Mouse (Mus musculus) forebrain, embryonic 12.5 days (tissue): ENCODE measurements at regions not wholly inside any gene's neighbourhood (a gene's known extent, or its start where the extent isn't known, plus 50 kb on each side); places are given as distances from the start of the nearest gene placed in this dataset.
A peak's percentile ranks its signal among the peaks of the same experiment; 100 is the strongest.

ENCODE experiments used
- ATAC-seq: fragments of 200-750 bp; cut with Nextera tagmentation; 2 replicates; pipeline ENCODE4 v1.8.0; 2017; ENCODE audit warnings: moderate TSS enrichment; ENCODE audit not compliant: low FRiP score
- H3K27ac ChIP-seq: fragments of 300-500 bp; sonication (generic); 2 replicates; pipeline ENCODE4 v1.5.1; 2016; ENCODE audit warnings: mild to moderate bottlenecking
- H3K27me3 ChIP-seq: fragments of 300-500 bp; sonication (generic); 2 replicates; pipeline ENCODE4 v1.6.1; 2016; ENCODE audit warnings: mild to moderate bottlenecking
- H3K36me3 ChIP-seq: fragments of 300-500 bp; sonication (generic); replicated peaks from 2 replicates; pipeline ENCODE4 v1.6.1; 2016; ENCODE audit warnings: mild to moderate bottlenecking
- H3K4me1 ChIP-seq: fragments of 300-500 bp; sonication (generic); 2 replicates; pipeline ENCODE4 v1.6.1; 2016
- H3K4me2 ChIP-seq: fragments of 300-500 bp; sonication (generic); 2 replicates; pipeline ENCODE4 v1.6.1; 2016; ENCODE audit warnings: mild to moderate bottlenecking, moderate library complexity
- H3K4me3 ChIP-seq: fragments of 300-500 bp; sonication (generic); replicated peaks from 2 replicates; pipeline ENCODE4 v1.5.1; 2016; ENCODE audit warnings: mild to moderate bottlenecking
- H3K9ac ChIP-seq: fragments of 300-500 bp; sonication (generic); 2 replicates; pipeline ENCODE4 v1.6.1; 2016; ENCODE audit warnings: mild to moderate bottlenecking
- H3K9me3 ChIP-seq: fragments of 300-500 bp; sonication (generic); 2 replicates; pipeline ENCODE4 v1.6.1; 2016
- WGBS: fragments of 180-500 bp; shearing (Covaris S2); methylation state at CpG from one replicate; pipeline ENCODE4 v1.1.7; 2016; 5-methylcytosine and 5-hydroxymethylcytosine counted together

DNA sequence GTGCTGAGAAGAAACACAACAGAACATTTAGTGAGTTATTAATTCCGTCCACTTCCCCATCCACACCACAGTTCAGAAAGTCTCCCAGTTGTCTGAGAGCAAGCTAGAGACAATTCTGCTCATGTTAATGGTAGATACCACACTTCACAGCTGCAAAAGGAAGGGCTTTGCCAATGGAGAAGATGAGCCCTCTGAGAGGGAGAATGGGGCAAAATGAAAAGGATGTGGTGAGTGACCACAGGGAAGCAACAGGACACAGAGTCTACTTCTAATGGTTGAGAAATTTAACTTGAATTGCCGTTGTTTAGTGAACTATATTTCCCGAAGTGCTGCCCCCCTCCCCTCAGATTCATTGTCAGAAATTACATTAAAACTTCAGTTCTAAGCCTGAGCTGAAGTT, 582.7 kb downstream of the Lmo4 start:
- no peak overlapping the region for H3K4me3 ChIP-seq
- no peak overlapping the region for H3K27ac ChIP-seq
- ATAC-seq = no peak
- no peak overlapping the region for H3K9ac ChIP-seq
- H3K9me3 ChIP-seq = no peaks in the 10 kb centered on the region
- WGBS = 83% methylated on average over 3 of the region's 3 CpGs
- H3K36me3 ChIP-seq = no peaks in the 10 kb centered on the region
- H3K4me2 ChIP-seq = no peak overlapping the region
- H3K4me1 ChIP-seq = no peaks in the 10 kb centered on the region
- no peaks in the 10 kb centered on the region for H3K27me3 ChIP-seq

- Histone ChIP-seq H3K4me1 (no peaks in the 10 kb centered on the region), H3K36me3 (no peaks in the 10 kb centered on the region), H3K4me2 (no peak overlapping the region), H3K27me3 (no peaks in the 10 kb centered on the region), H3K4me3 (no peak overlapping the region), H3K9me3 (no peaks in the 10 kb centered on the region), H3K27ac (no peak overlapping the region), H3K9ac (no peak overlapping the region)
- ATAC-seq = no peak
- 95% methylated on average over 1 of the region's 1 CpGs for WGBS
Measured at GRCm38 (mm10) chr3:143619125-143619524, 585.9 kb downstream of the Lmo4 start.

- 63% methylated on average over 5 of the region's 5 CpGs for WGBS
- H3K27ac ChIP-seq = no peak overlapping the region
- no peak overlapping the region for H3K4me3 ChIP-seq
- H3K9me3 ChIP-seq = no peaks in the 10 kb centered on the region
- no peaks in the 10 kb centered on the region for H3K27me3 ChIP-seq
- no peaks in the 10 kb centered on the region for H3K36me3 ChIP-seq
- no peaks in the 10 kb centered on the region for H3K4me1 ChIP-seq
- H3K9ac ChIP-seq = no peak overlapping the region
- no peak for ATAC-seq
- no peak overlapping the region for H3K4me2 ChIP-seq
Measured at GRCm38 (mm10) chr3:143614895-143615294, 590.1 kb downstream of the Lmo4 start.

DNA sequence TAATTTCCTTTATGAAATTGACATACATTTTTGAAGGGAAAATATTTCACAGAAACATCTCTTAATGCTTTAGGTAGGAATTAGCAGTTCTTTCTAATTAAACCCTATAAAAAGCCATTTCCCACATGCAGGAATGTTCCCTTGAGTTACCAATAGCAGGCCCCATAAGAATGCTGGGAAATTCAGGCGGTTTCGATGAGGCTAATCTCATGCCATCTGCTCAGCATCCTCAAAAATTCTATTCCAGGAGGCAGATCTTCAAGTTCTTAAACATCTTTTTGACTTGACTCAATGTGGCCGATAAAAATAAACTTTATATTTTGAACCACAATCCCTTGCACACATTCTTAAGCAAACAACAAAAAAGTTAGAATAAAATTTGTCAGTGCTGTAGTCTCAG, 591.0 kb downstream of the Lmo4 start:
- ATAC-seq = no peak
- no peaks in the 10 kb centered on the region for H3K9me3 ChIP-seq
- WGBS = 95% methylated on average over 3 of the region's 3 CpGs
- no peak overlapping the region for H3K9ac ChIP-seq
- H3K27me3 ChIP-seq = no peaks in the 10 kb centered on the region
- H3K4me2 ChIP-seq = no peak overlapping the region
- no peak overlapping the region for H3K4me3 ChIP-seq
- H3K27ac ChIP-seq = no peak overlapping the region
- no peaks in the 10 kb centered on the region for H3K36me3 ChIP-seq
- no peaks in the 10 kb centered on the region for H3K4me1 ChIP-seq

- WGBS = 23% methylated on average over 2 of the region's 2 CpGs
- Histone ChIP-seq H3K9ac (no peak overlapping the region), H3K9me3 (no peaks in the 10 kb centered on the region), H3K4me1 (no peaks in the 10 kb centered on the region), H3K36me3 (no peaks in the 10 kb centered on the region), H3K27ac (no peak overlapping the region), H3K4me3 (no peak overlapping the region), H3K27me3 (no peaks in the 10 kb centered on the region), H3K4me2 (no peak overlapping the region)
- no peak for ATAC-seq
Measured at GRCm38 (mm10) chr3:143609673-143610072, 595.3 kb downstream of the Lmo4 start.

- H3K9ac ChIP-seq = no peak overlapping the region
- WGBS = 51% methylated on average over 2 of the region's 2 CpGs
- no peaks in the 10 kb centered on the region for H3K27me3 ChIP-seq
- no peak for ATAC-seq
- no peak overlapping the region for H3K4me2 ChIP-seq
- H3K36me3 ChIP-seq = no peaks in the 10 kb centered on the region
- H3K4me3 ChIP-seq = no peak overlapping the region
- H3K27ac ChIP-seq = no peak overlapping the region
- no peaks in the 10 kb centered on the region for H3K9me3 ChIP-seq
- no peaks in the 10 kb centered on the region; the same call in 1 of the 2 replicates for H3K4me1 ChIP-seq
Measured at GRCm38 (mm10) chr3:143599120-143599519, 605.9 kb downstream of the Lmo4 start.

- Histone ChIP-seq H3K27ac (no peak overlapping the region), H3K9ac (no peak overlapping the region), H3K9me3 (no peaks in the 10 kb centered on the region), H3K4me3 (no peak overlapping the region), H3K36me3 (no peaks in the 10 kb centered on the region), H3K4me2 (no peak overlapping the region; the same call in 1 of the 2 replicates), H3K4me1 (no peaks in the 10 kb centered on the region; the same call in 1 of the 2 replicates), H3K27me3 (peaks cover 2% of the 10 kb centered on the region; the same call in 1 of the 2 replicates)
- 16% methylated on average over 11 of the region's 11 CpGs for WGBS
- peak; percentile 60 for ATAC-seq
Measured at GRCm38 (mm10) chr3:143596949-143597593, 607.9 kb downstream of the Lmo4 start.

GRCm38 (mm10) chr3:143596011-143596683, 608.9 kb downstream of the Lmo4 start:
- no peaks in the 10 kb centered on the region; the same call in 1 of the 2 replicates for H3K4me1 ChIP-seq
- 75% methylated on average over 5 of the region's 5 CpGs for whole genome bisulfite sequencing
- no peak overlapping the region for H3K4me3 ChIP-seq
- H3K27me3 ChIP-seq = peaks cover 2% of the 10 kb centered on the region; the same call in 1 of the 2 replicates
- H3K9me3 ChIP-seq = no peaks in the 10 kb centered on the region
- H3K36me3 ChIP-seq = no peaks in the 10 kb centered on the region
- no peak overlapping the region for H3K27ac ChIP-seq
- no peak for ATAC-seq
- H3K4me2 ChIP-seq = no peak overlapping the region
- H3K9ac ChIP-seq = no peak overlapping the region

DNA sequence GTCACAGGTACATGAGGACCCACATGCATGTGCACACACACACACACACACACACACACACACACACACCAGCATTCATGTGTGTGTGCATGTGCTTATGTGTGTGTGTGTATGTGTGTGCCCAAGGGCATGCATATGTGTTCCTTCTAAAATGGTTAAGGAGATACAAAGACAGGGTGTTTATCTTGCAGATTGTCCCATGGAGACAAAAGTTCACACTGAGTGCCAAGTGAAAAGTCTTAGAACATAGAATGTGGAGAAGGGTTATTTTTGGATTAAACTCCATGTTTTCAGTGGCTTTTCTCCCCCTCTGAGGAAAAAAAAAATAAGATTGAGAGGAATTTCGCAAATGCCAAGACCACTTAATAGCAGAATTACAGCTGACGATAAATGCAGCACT, 609.9 kb downstream of the Lmo4 start:
- WGBS = 83% methylated on average over 2 of the region's 2 CpGs
- peaks cover 2% of the 10 kb centered on the region; the same call in 1 of the 2 replicates for H3K27me3 ChIP-seq
- H3K4me3 ChIP-seq = no peak overlapping the region
- no peaks in the 10 kb centered on the region; the same call in 1 of the 2 replicates for H3K4me1 ChIP-seq
- ATAC-seq = no peak
- no peaks in the 10 kb centered on the region for H3K9me3 ChIP-seq
- H3K4me2 ChIP-seq = no peak overlapping the region
- H3K36me3 ChIP-seq = no peaks in the 10 kb centered on the region
- no peak overlapping the region for H3K27ac ChIP-seq
- no peak overlapping the region for H3K9ac ChIP-seq

GRCm38 (mm10) chr3:143594676-143595075, 610.3 kb downstream of the Lmo4 start:
- Histone ChIP-seq H3K36me3 (no peaks in the 10 kb centered on the region), H3K4me1 (no peaks in the 10 kb centered on the region; the same call in 1 of the 2 replicates), H3K4me2 (no peak overlapping the region), H3K27me3 (peaks cover 2% of the 10 kb centered on the region; the same call in 1 of the 2 replicates), H3K9ac (no peak overlapping the region), H3K4me3 (no peak overlapping the region), H3K9me3 (no peaks in the 10 kb centered on the region), H3K27ac (no peak overlapping the region)
- WGBS = 85% methylated on average over 7 of the region's 7 CpGs
- no peak for ATAC-seq

DNA sequence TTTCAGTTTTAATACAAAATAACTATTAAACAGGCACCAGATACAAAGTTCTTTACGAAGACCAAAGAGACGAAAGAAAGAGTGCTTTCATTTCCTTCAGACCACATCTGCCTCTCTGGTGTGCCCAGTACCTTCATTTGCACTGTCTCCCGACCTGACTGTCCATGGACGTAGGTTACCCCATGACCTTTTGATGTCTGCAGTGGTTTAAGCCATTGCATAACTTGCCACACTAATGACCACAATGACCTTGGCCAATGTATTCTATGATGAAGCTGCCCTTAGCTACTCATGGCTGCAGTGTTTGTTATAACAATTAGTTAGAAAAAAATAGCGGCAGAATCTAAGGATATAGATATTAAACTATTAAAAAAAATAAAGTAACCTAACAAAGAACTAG, 618.4 kb downstream of the Lmo4 start:
- H3K9ac ChIP-seq = no peak overlapping the region
- no peak overlapping the region for H3K27ac ChIP-seq
- H3K36me3 ChIP-seq = no peaks in the 10 kb centered on the region
- ATAC-seq = no peak
- no peaks in the 10 kb centered on the region for H3K27me3 ChIP-seq
- WGBS = 88% methylated on average over 5 of the region's 5 CpGs
- no peak overlapping the region for H3K4me3 ChIP-seq
- H3K4me1 ChIP-seq = no peaks in the 10 kb centered on the region
- H3K9me3 ChIP-seq = no peaks in the 10 kb centered on the region
- H3K4me2 ChIP-seq = no peak overlapping the region

DNA sequence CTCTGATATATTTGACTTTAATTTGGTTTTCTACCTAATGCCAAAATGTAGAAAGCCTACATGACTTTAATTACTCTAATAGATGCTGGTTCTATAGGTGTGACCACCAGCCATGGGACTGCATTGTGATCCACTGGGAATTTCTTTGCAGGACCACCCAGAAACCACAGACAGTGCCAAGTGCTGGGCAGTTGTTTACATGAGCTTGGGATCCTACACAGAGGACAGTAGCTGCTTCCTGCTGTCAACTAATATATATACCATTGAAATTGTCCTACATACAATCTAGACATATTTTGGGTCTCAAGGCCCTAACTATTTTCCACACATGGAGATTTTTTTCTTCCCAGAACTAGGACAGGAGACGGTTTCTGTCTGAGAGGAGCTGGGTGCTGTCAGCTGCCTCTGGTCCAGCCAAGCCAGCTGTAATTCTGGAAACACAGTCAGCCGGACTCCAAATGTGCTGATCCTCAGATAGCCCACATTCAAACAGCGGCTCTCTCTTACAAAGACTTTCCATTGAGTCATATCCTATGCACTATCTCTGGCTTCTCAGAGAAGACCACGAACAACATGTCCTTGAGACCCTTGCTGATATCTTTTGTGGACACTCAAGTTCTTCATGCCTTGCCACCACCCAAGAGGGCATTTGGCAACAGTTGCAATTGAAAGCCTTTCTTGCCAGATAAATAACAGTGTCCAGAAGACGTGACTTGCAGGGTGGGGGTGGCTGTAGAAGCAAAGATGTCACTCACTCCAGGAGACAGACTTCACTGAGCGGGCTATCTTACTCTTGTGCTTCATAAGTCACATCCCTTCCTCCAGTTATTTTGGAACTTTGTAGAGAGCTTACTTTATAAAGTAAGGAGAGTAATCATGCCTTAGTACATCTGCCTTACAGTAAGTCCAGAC, 620.1 kb downstream of the Lmo4 start:
- no peak overlapping the region for H3K4me2 ChIP-seq
- no peak overlapping the region for H3K4me3 ChIP-seq
- WGBS = 91% methylated on average over 6 of the region's 6 CpGs
- no peaks in the 10 kb centered on the region for H3K4me1 ChIP-seq
- no peaks in the 10 kb centered on the region for H3K36me3 ChIP-seq
- no peak overlapping the region for H3K27ac ChIP-seq
- ATAC-seq = no peak
- H3K27me3 ChIP-seq = no peaks in the 10 kb centered on the region
- no peaks in the 10 kb centered on the region for H3K9me3 ChIP-seq
- no peak overlapping the region for H3K9ac ChIP-seq
